13 mouse cellular contexts compared by ENCODE assay signal in the genomic region with DNA sequence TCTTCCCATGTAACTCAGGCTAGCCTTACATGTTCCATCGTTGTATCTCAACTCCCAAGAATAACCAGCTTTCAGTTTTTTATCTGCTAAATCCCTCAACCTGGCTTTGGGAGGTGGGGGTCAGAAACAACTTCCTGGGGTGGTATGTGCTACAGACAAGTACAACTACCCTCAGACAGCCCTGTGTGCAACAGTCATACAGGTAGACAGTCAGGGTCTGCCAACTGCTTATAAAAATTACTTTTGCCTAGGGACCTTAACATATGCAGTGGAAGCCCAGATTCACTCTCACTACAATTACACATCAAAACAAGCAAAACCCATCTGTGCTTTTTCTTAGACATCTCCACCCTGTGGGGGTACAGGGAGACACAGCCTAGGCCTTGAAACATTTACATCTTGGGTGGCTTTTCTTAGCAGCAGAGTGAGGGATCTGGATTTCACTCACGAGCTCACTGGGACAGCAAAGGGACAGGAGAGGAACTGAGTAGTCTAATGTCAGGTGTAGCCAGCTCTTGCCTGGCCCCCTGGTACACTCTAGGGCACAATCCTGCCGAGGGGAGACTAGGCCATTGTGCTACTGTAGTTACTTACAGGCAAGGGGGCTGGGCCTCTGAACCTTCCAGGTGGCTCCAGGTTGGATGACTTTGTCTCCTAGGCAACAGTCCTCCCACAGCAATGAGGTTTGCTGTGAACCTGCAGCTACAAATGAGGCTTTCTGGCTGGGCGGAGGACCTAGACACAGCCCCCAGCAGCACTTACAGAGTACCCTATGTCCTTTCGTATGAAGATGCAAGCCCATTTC. TPM values are rescaled to one million over a fixed set of nuclear protein-coding genes. Genes with fewer than 3 reads are reported as not detected.
DNase-seq lines count a peak whose midpoint lies in the region; ATAC-seq and TF ChIP-seq lines count a peak whose summit lies in the region.
"Had no signal": no experiment of that assay in that cellular context is flagged by ENCODE, and none has a peak within 500 bp of the region (broad histone marks: within the 10 kb centered on the region; RNA-seq: fewer than 3 reads in every experiment).

No protein-coding gene starts in this region.

- TF ChIP-seq CTCF in cerebellum, adult 2 months (IDR thresholded peaks at IDR 0.05; ENCODE audit: borderline replicate concordance, insufficient read depth, low read depth, low read length): no peak

- H3K4me1 ChIP-seq in hindbrain, embryonic 10.5 days (replicated peaks): peaks cover 11% of the 10 kb centered on the region; the same call in 1 of the 2 replicates
- H3K4me1 ChIP-seq in hindbrain, embryonic 14.5 days (replicated peaks; ENCODE audit: control insufficient read depth, insufficient read depth, low read length): peaks cover 9% of the 10 kb centered on the region; the same call in 1 of the 2 replicates
- peaks cover 6% of the 10 kb centered on the region; the same call in 1 of the 2 replicates for H3K4me1 ChIP-seq in midbrain, embryonic 16.5 days (ENCODE audit: control insufficient read depth, insufficient read depth, low read length)
- 0 out of 2 replicates have a peak, but pooled peaks cover 6% of the 10 kb centered on the region for H3K4me1 ChIP-seq in midbrain, embryonic 10.5 days
- no peaks in the 10 kb centered on the region for H3K4me1 ChIP-seq in cerebellum, adult 2 months (ENCODE audit: control insufficient read depth, insufficient read depth, low read length)

- H3K4me3 ChIP-seq in hindbrain, embryonic 10.5 days: no peak overlapping the region
- no peak overlapping the region for H3K4me3 ChIP-seq in hindbrain, embryonic 14.5 days (replicated peaks; ENCODE audit: low read length)
- no peak overlapping the region for H3K4me3 ChIP-seq in midbrain, embryonic 16.5 days (ENCODE audit: low read depth, low read length)
- H3K4me3 ChIP-seq in midbrain, embryonic 10.5 days: no peak overlapping the region
- H3K4me3 ChIP-seq in cerebellum, adult 2 months (replicated peaks; ENCODE audit: insufficient read depth, low read depth, low read length): no peak overlapping the region
- H3K4me3 ChIP-seq: heart, embryonic 13.5 days had no signal

- WGBS in hindbrain, embryonic 10.5 days: 83% methylated on average over 5 of the region's 5 CpGs
- WGBS in hindbrain, embryonic 14.5 days: 69% methylated on average over 5 of the region's 5 CpGs
- WGBS in midbrain, embryonic 16.5 days: 61% methylated on average over 5 of the region's 5 CpGs
- 75% methylated on average over 5 of the region's 5 CpGs for WGBS in midbrain, embryonic 10.5 days
- WGBS in cerebellum, adult 2 months: 74% methylated on average over 5 of the region's 5 CpGs

- H3K9ac ChIP-seq in hindbrain, embryonic 14.5 days: no peak overlapping the region
- H3K9ac ChIP-seq in midbrain, embryonic 16.5 days (ENCODE audit: low read depth, low read length): no peak overlapping the region
- H3K9ac ChIP-seq: heart, embryonic 13.5 days had no signal

- no peak for ATAC-seq in hindbrain, embryonic 14.5 days (ENCODE audit: low FRiP score)
- peak; percentile 58; the same call in 1 of the 2 replicates for ATAC-seq in midbrain, embryonic 16.5 days

- no peak for TF ChIP-seq POLR2A in cerebellum, adult 2 months (IDR thresholded peaks at IDR 0.05; ENCODE audit: borderline replicate concordance, insufficient read depth, low read length)

- H3K36me3 ChIP-seq in hindbrain, embryonic 10.5 days: no peaks in the 10 kb centered on the region
- H3K36me3 ChIP-seq in hindbrain, embryonic 14.5 days (replicated peaks; ENCODE audit: control insufficient read depth, insufficient read depth): no peaks in the 10 kb centered on the region
- H3K36me3 ChIP-seq in midbrain, embryonic 16.5 days (ENCODE audit: control insufficient read depth, insufficient read depth, low read length): no peaks in the 10 kb centered on the region
- no peaks in the 10 kb centered on the region for H3K36me3 ChIP-seq in midbrain, embryonic 10.5 days
- H3K36me3 ChIP-seq: heart, embryonic 13.5 days had no signal

- no peak overlapping the region for H3K4me2 ChIP-seq in hindbrain, embryonic 14.5 days (replicated peaks)
- H3K4me2 ChIP-seq in midbrain, embryonic 16.5 days (ENCODE audit: low read length): no peak overlapping the region
- H3K4me2 ChIP-seq: heart, embryonic 13.5 days had no signal

- peaks cover 9% of the 10 kb centered on the region; the same call in 1 of the 2 replicates for H3K9me3 ChIP-seq in hindbrain, embryonic 10.5 days
- H3K9me3 ChIP-seq in hindbrain, embryonic 14.5 days (ENCODE audit: control insufficient read depth, low read length): peaks cover 15% of the 10 kb centered on the region
- peaks cover 7% of the 10 kb centered on the region; the same call in 1 of the 2 replicates for H3K9me3 ChIP-seq in midbrain, embryonic 16.5 days (replicated peaks; ENCODE audit: control insufficient read depth, low read length, poor library complexity, severe bottlenecking)
- H3K9me3 ChIP-seq in midbrain, embryonic 10.5 days (replicated peaks): peaks cover 15% of the 10 kb centered on the region; the same call in 1 of the 2 replicates

- 0 out of 2 replicates have a peak overlapping the region, but pooled peaks have one; percentile 19 for H3K27ac ChIP-seq in hindbrain, embryonic 10.5 days
- no peak overlapping the region for H3K27ac ChIP-seq in hindbrain, embryonic 14.5 days
- no peak overlapping the region for H3K27ac ChIP-seq in midbrain, embryonic 16.5 days (ENCODE audit: low read length)
- H3K27ac ChIP-seq in midbrain, embryonic 10.5 days (replicated peaks): no peak overlapping the region
- no peak overlapping the region for H3K27ac ChIP-seq in cerebellum, adult 2 months (ENCODE audit: insufficient read depth, low read length)
- H3K27ac ChIP-seq: heart, embryonic 13.5 days had no signal

- no peaks in the 10 kb centered on the region for H3K27me3 ChIP-seq in hindbrain, embryonic 10.5 days (ENCODE audit: insufficient read depth, poor library complexity, severe bottlenecking)
- H3K27me3 ChIP-seq in hindbrain, embryonic 14.5 days (ENCODE audit: control insufficient read depth, insufficient read depth, low read length): no peaks in the 10 kb centered on the region
- no peaks in the 10 kb centered on the region for H3K27me3 ChIP-seq in midbrain, embryonic 16.5 days (ENCODE audit: control insufficient read depth, insufficient read depth, low read depth, low read length)
- H3K27me3 ChIP-seq in midbrain, embryonic 10.5 days (ENCODE audit: low read depth, poor library complexity, severe bottlenecking): no peaks in the 10 kb centered on the region
- H3K27me3 ChIP-seq in cerebellum, adult 2 months (ENCODE audit: control insufficient read depth, insufficient read depth, low read length): no peaks in the 10 kb centered on the region
- H3K27me3 ChIP-seq: heart, embryonic 13.5 days had no signal

- no peak for DNase-seq in hindbrain, embryonic 10.5 days (ENCODE audit: low spot score)
- DNase-seq in hindbrain, embryonic 14.5 days (ENCODE audit: low spot score): no peak
- no peak for DNase-seq in midbrain, embryonic 10.5 days (ENCODE audit: low spot score)
- peak; percentile 20 to 22 for DNase-seq in frontal cortex, postnatal 10 days (ENCODE audit: low spot score in 2 of 2)
- peak; percentile 23 for DNase-seq in right cerebral cortex, postnatal 14 days
- no peak for DNase-seq in cerebellum, adult 18-20 months
- no peak for DNase-seq in cerebellum, adult 2 months
- DNase-seq: cerebellum, adult 11-12 months had no signal

RNA-seq across cellular contexts. Expression of a gene that starts 13.1 kb away (rescaled TPM):
- polyA plus RNA-seq in hindbrain, embryonic 10.5 days (2016; fragmentation: Nextera tagmentation; extraction: Ambion mirVana): not detected in 2 replicates
- polyA plus RNA-seq in hindbrain, embryonic 14.5 days (2014; fragmentation: Nextera tagmentation; extraction: Ambion mirVana): not detected in 2 replicates
- polyA plus RNA-seq in midbrain, embryonic 16.5 days (2015; fragmentation: Nextera tagmentation; extraction: Ambion mirVana): not detected in 2 replicates
- polyA plus RNA-seq in midbrain, embryonic 10.5 days (2016; fragmentation: Nextera tagmentation; extraction: Ambion mirVana): not detected in 2 replicates
- not detected in 2 replicates for polyA plus RNA-seq in cerebellum, adult 2 months (2012; rRNA removed)
- polyA plus RNA-seq: heart, embryonic 13.5 days; intestine, embryonic 14.5 days; liver, embryonic 16.5 days; neural tube, embryonic 11.5 days had no signal

RNA-seq across cellular contexts. Expression of a gene that starts 34.9 kb away (rescaled TPM):
- 41.0 and 58.0 TPM in 2 replicates for polyA plus RNA-seq in hindbrain, embryonic 10.5 days (2016; fragmentation: Nextera tagmentation; extraction: Ambion mirVana)
- 25.7 and 34.8 TPM in 2 replicates for polyA plus RNA-seq in hindbrain, embryonic 14.5 days (2014; fragmentation: Nextera tagmentation; extraction: Ambion mirVana)
- polyA plus RNA-seq in midbrain, embryonic 16.5 days (2015; fragmentation: Nextera tagmentation; extraction: Ambion mirVana): 23.8 and 24.1 TPM in 2 replicates
- 41.7 and 48.0 TPM in 2 replicates for polyA plus RNA-seq in midbrain, embryonic 10.5 days (2016; fragmentation: Nextera tagmentation; extraction: Ambion mirVana)
- 65.7 and 76.7 TPM in 2 replicates for polyA plus RNA-seq in cerebellum, adult 2 months (2012; rRNA removed)

Comparison
In these comparisons a context has a peak if more than half of its experiments do, and no peak if none do; other contexts are left out.
1. DNase-seq: peak in frontal cortex, postnatal 10 days (2 of 2) and right cerebral cortex, postnatal 14 days (single experiment); none in hindbrain, embryonic 10.5 days (single experiment), hindbrain, embryonic 14.5 days (single experiment), midbrain, embryonic 10.5 days (single experiment), cerebellum, adult 18-20 months (0 of 2) and cerebellum, adult 2 months (0 of 2).